Comparison of ENCODE assay signal across 25 mouse cellular contexts in genomic region chr8:105389096-105389495, GRCm38 (mm10). TPM values are rescaled to one million over a fixed set of nuclear protein-coding genes. Genes with fewer than 3 reads are reported as not detected.
DNase-seq lines count a peak whose midpoint lies in the region; ATAC-seq and TF ChIP-seq lines count a peak whose summit lies in the region.
"Had no signal": no experiment of that assay in that cellular context is flagged by ENCODE, and none has a peak within 500 bp of the region (broad histone marks: within the 10 kb centered on the region; RNA-seq: fewer than 3 reads in every experiment).

No protein-coding gene starts in this region.

- H3K4me3 ChIP-seq in gastrocnemius, adult 2 months: no peak overlapping the region; the same call in 1 of the 2 replicates
- H3K4me3 ChIP-seq in kidney, embryonic 16.5 days (ENCODE audit: low read length): no peak overlapping the region
- no peak overlapping the region for H3K4me3 ChIP-seq in lung, embryonic 16.5 days (ENCODE audit: low read length)
- H3K4me3 ChIP-seq: embryonic facial prominence, embryonic 10.5 days; heart, embryonic 15.5 days; hindbrain, embryonic 13.5 days; limb, embryonic 10.5 days; midbrain, embryonic 13.5 days; myocyte; neural tube, embryonic 15.5 days had no signal

- H3K4me2 ChIP-seq in kidney, embryonic 16.5 days (replicated peaks; ENCODE audit: low read depth, low read length): no peak overlapping the region
- no peak overlapping the region for H3K4me2 ChIP-seq in lung, embryonic 16.5 days (ENCODE audit: low read depth, low read length)
- H3K4me2 ChIP-seq: heart, embryonic 15.5 days; hindbrain, embryonic 13.5 days; liver, embryonic 11.5 days; midbrain, embryonic 13.5 days; neural tube, embryonic 15.5 days had no signal

- H3K27ac ChIP-seq in gastrocnemius, adult 2 months: peak overlapping the region; percentile 77
- no peak overlapping the region for H3K27ac ChIP-seq in kidney, embryonic 16.5 days (ENCODE audit: low read length)
- H3K27ac ChIP-seq in lung, embryonic 16.5 days (ENCODE audit: low read length): no peak overlapping the region
- H3K27ac ChIP-seq: embryonic facial prominence, embryonic 10.5 days; heart, embryonic 15.5 days; hindbrain, embryonic 13.5 days; limb, embryonic 10.5 days; midbrain, embryonic 13.5 days; neural tube, embryonic 15.5 days had no signal

- 0 out of 2 replicates have a peak, but pooled peaks cover 5% of the 10 kb centered on the region for H3K4me1 ChIP-seq in kidney, embryonic 16.5 days (ENCODE audit: insufficient read depth, low read length)
- H3K4me1 ChIP-seq in lung, embryonic 16.5 days (replicated peaks; ENCODE audit: control insufficient read depth, insufficient read depth, low read length): peaks cover 9% of the 10 kb centered on the region
- H3K4me1 ChIP-seq: hindbrain, embryonic 13.5 days; midbrain, embryonic 13.5 days; neural tube, embryonic 15.5 days had no signal

- peak; percentile 61 for DNase-seq in gastrocnemius, adult 2 months
- DNase-seq in gastrocnemius, postnatal 4 days (ENCODE audit: low spot score in 2 of 2): no peak
- DNase-seq in kidney, postnatal 10 days: peak; percentile 46
- DNase-seq in layer of hippocampus, adult 18-20 months (ENCODE audit: low spot score in 2 of 2): no peak
- no peak for DNase-seq in urinary bladder, postnatal 4 days (ENCODE audit: low spot score in 2 of 2)
- DNase-seq in embryo, embryonic 9.5 days (ENCODE audit: extremely low spot score): no peak
- DNase-seq: cerebellum, adult 8-10 months; kidney, adult 8-10 months; thymus, postnatal 25 days had no signal

- intact Hi-C loops in gastrocnemius, adult 2 months (cut with DNase I): no loop called here

- no peaks in the 10 kb centered on the region for H3K9me3 ChIP-seq in kidney, embryonic 16.5 days (ENCODE audit: low read length)
- no peaks in the 10 kb centered on the region for H3K9me3 ChIP-seq in lung, embryonic 16.5 days (ENCODE audit: control insufficient read depth, low read length)
- H3K9me3 ChIP-seq: embryonic facial prominence, embryonic 10.5 days; G1E; heart, embryonic 15.5 days; hindbrain, embryonic 13.5 days; limb, embryonic 10.5 days; midbrain, embryonic 13.5 days; neural tube, embryonic 15.5 days had no signal

- no peaks in the 10 kb centered on the region for H3K36me3 ChIP-seq in kidney, embryonic 16.5 days (ENCODE audit: insufficient read depth, low read length)
- H3K36me3 ChIP-seq in lung, embryonic 16.5 days (ENCODE audit: control insufficient read depth, insufficient read depth, low read length): no peaks in the 10 kb centered on the region
- H3K36me3 ChIP-seq: embryonic facial prominence, embryonic 10.5 days; G1E; heart, embryonic 15.5 days; hindbrain, embryonic 13.5 days; limb, embryonic 10.5 days; midbrain, embryonic 13.5 days; neural tube, embryonic 15.5 days had no signal

- no peaks in the 10 kb centered on the region for H3K27me3 ChIP-seq in kidney, embryonic 16.5 days (ENCODE audit: insufficient read depth, low read length)
- no peaks in the 10 kb centered on the region for H3K27me3 ChIP-seq in lung, embryonic 16.5 days (ENCODE audit: control insufficient read depth, insufficient read depth, low read depth, low read length)
- H3K27me3 ChIP-seq: hindbrain, embryonic 13.5 days; midbrain, embryonic 13.5 days; neural tube, embryonic 15.5 days had no signal

- no peak for TF ChIP-seq CTCF in gastrocnemius, adult 2 months (IDR thresholded peaks at IDR 0.05)

- 65% methylated on average over 6 of the region's 6 CpGs for WGBS in kidney, embryonic 16.5 days
- 36% methylated on average over 6 of the region's 6 CpGs for WGBS in lung, embryonic 16.5 days

- H3K9ac ChIP-seq in kidney, embryonic 16.5 days (replicated peaks; ENCODE audit: low read length): no peak overlapping the region
- H3K9ac ChIP-seq in lung, embryonic 16.5 days (ENCODE audit: low read length): no peak overlapping the region
- H3K9ac ChIP-seq: heart, embryonic 15.5 days; hindbrain, embryonic 13.5 days; midbrain, embryonic 13.5 days; neural tube, embryonic 15.5 days had no signal

- ATAC-seq in kidney, embryonic 16.5 days (ENCODE audit: low FRiP score, low TSS enrichment): no peak
- ATAC-seq in lung, embryonic 16.5 days (ENCODE audit: low read depth): peak; percentile 37; the same call in 1 of the 2 replicates
- ATAC-seq: activated CD4-positive, CD25-positive, alpha-beta regulatory T cell, adult 4 months; inflammation-experienced regulatory T-cells, adult 6 months; midbrain, embryonic 13.5 days had no signal

RNA-seq across cellular contexts. Expression of gene Plekhg4, which starts 16.0 kb away (rescaled TPM):
- total RNA-seq in gastrocnemius, adult 2 months (2021): not detected
- under 1 TPM; 0.17 to 0.26 TPM for total RNA-seq in gastrocnemius, postnatal 4 days (2021)
- 0.32 and 0.37 TPM in 2 replicates for polyA plus RNA-seq in kidney, embryonic 16.5 days (2015; fragmentation: Nextera tagmentation; extraction: Ambion mirVana)
- 1.1 and 1.5 TPM in 2 replicates for polyA plus RNA-seq in lung, embryonic 16.5 days (2015; fragmentation: Nextera tagmentation; extraction: Ambion mirVana)
- total RNA-seq in layer of hippocampus, adult 18-20 months (2021): 1 to 10 TPM in 1 of 2 experiments, under 1 TPM in 1; 0.84 to 1.3 TPM
- polyA plus RNA-seq: liver, embryonic 11.5 days had no signal

RNA-seq across cellular contexts. Expression of gene Kctd19, which starts 24.2 kb away (rescaled TPM):
- total RNA-seq in gastrocnemius, adult 2 months (2021): under 1 TPM in 1 of 2 experiments, not detected in 1; 0.23 TPM
- not detected for total RNA-seq in gastrocnemius, postnatal 4 days (2021)
- polyA plus RNA-seq in kidney, embryonic 16.5 days (2015; fragmentation: Nextera tagmentation; extraction: Ambion mirVana): not detected in 2 replicates
- 0.13 and 0.36 TPM in 2 replicates for polyA plus RNA-seq in lung, embryonic 16.5 days (2015; fragmentation: Nextera tagmentation; extraction: Ambion mirVana)
- not detected for total RNA-seq in layer of hippocampus, adult 18-20 months (2021)
- total RNA-seq: G1E; layer of hippocampus, postnatal 10 days; left cerebral cortex, adult 8-10 months had no signal
- polyA plus RNA-seq: activated CD4-positive, CD25-positive, alpha-beta regulatory T cell, adult 4 months; forebrain, embryonic 11.5 days; G1E; hindbrain, embryonic 13.5 days; inflammation-experienced regulatory T-cells, adult 6 months; limb, embryonic 10.5 days; liver, embryonic 11.5 days; midbrain, embryonic 13.5 days; myocyte; neural tube, embryonic 15.5 days had no signal

RNA-seq across cellular contexts. Expression of gene Lrrc36, which starts 24.3 kb away (rescaled TPM):
- under 1 TPM; 0.64 to 0.73 TPM for total RNA-seq in gastrocnemius, adult 2 months (2021)
- total RNA-seq in gastrocnemius, postnatal 4 days (2021): 1 to 10 TPM; 1.6 to 1.7 TPM
- polyA plus RNA-seq in kidney, embryonic 16.5 days (2015; fragmentation: Nextera tagmentation; extraction: Ambion mirVana): 0.17 and 0.41 TPM in 2 replicates
- polyA plus RNA-seq in lung, embryonic 16.5 days (2015; fragmentation: Nextera tagmentation; extraction: Ambion mirVana): 1.5 and 1.6 TPM in 2 replicates
- 1 to 10 TPM in 1 of 2 experiments, under 1 TPM in 1; 0.76 to 1.3 TPM for total RNA-seq in layer of hippocampus, adult 18-20 months (2021)
- total RNA-seq: G1E had no signal
- polyA plus RNA-seq: activated CD4-positive, CD25-positive, alpha-beta regulatory T cell, adult 4 months; G1E; inflammation-experienced regulatory T-cells, adult 6 months; limb, embryonic 10.5 days; myocyte had no signal

RNA-seq across cellular contexts. Expression of gene Slc9a5, which starts 40.5 kb away (rescaled TPM):
- under 1 TPM; 0.45 to 0.92 TPM for total RNA-seq in gastrocnemius, adult 2 months (2021)
- 1 to 10 TPM; 4.0 to 4.2 TPM for total RNA-seq in gastrocnemius, postnatal 4 days (2021)
- 2.5 and 3.1 TPM in 2 replicates for polyA plus RNA-seq in kidney, embryonic 16.5 days (2015; fragmentation: Nextera tagmentation; extraction: Ambion mirVana)
- 5.5 and 6.3 TPM in 2 replicates for polyA plus RNA-seq in lung, embryonic 16.5 days (2015; fragmentation: Nextera tagmentation; extraction: Ambion mirVana)
- total RNA-seq in layer of hippocampus, adult 18-20 months (2021): 10 to 100 TPM; 11.9 to 13.0 TPM

RNA-seq across cellular contexts. Expression of gene Fhod1, which starts 41.3 kb away (rescaled TPM):
- total RNA-seq in gastrocnemius, adult 2 months (2021): 10 to 100 TPM; 17.5 to 23.4 TPM
- 10 to 100 TPM; 12.4 to 14.2 TPM for total RNA-seq in gastrocnemius, postnatal 4 days (2021)
- 3.7 and 4.6 TPM in 2 replicates for polyA plus RNA-seq in kidney, embryonic 16.5 days (2015; fragmentation: Nextera tagmentation; extraction: Ambion mirVana)
- polyA plus RNA-seq in lung, embryonic 16.5 days (2015; fragmentation: Nextera tagmentation; extraction: Ambion mirVana): 12.7 and 15.8 TPM in 2 replicates
- 1 to 10 TPM; 2.0 to 3.4 TPM for total RNA-seq in layer of hippocampus, adult 18-20 months (2021)

Comparison
In these comparisons a context has a peak if more than half of its experiments do, and no peak if none do; other contexts are left out.
1. DNase-seq: peak in gastrocnemius, adult 2 months (single experiment) and kidney, postnatal 10 days (single experiment); none in gastrocnemius, postnatal 4 days (0 of 2), layer of hippocampus, adult 18-20 months (0 of 2), urinary bladder, postnatal 4 days (0 of 2) and embryo, embryonic 9.5 days (single experiment).